Mouse (Mus musculus) liver, embryonic 15.5 days (tissue): ENCODE measurements around the gene Fgd5. TPM values are rescaled to one million over a fixed set of nuclear protein-coding genes. Genes with fewer than 3 reads are reported as not detected.

Source experiments
- ATAC-seq: fragments of 200-750 bp; cut with Nextera tagmentation; 2 replicates; pipeline ENCODE4 v1.8.0; 2017; ENCODE audit warnings: moderate number of reproducible peaks, mild to moderate bottlenecking, moderate library complexity; ENCODE audit not compliant: insufficient read depth
- H3K27ac ChIP-seq: fragments of 300-500 bp; sonication (generic); replicated peaks from 2 replicates; pipeline ENCODE4 v1.5.1; 2015; ENCODE audit warnings: mild to moderate bottlenecking, inconsistent platforms
- H3K27me3 ChIP-seq: fragments of 300-500 bp; sonication (generic); 2 replicates; pipeline ENCODE4 v1.6.1; 2015; ENCODE audit warnings: mild to moderate bottlenecking, inconsistent platforms
- H3K36me3 ChIP-seq: fragments of 300-500 bp; sonication (generic); replicated peaks from 2 replicates; pipeline ENCODE4 v1.6.1; 2015; ENCODE audit warnings: moderate library complexity, mild to moderate bottlenecking, inconsistent platforms
- H3K4me1 ChIP-seq: fragments of 300-500 bp; sonication (generic); replicated peaks from 2 replicates; pipeline ENCODE4 v1.6.1; 2015; ENCODE audit warnings: inconsistent platforms
- H3K4me2 ChIP-seq: fragments of 300-500 bp; sonication (generic); 2 replicates; pipeline ENCODE4 v1.6.1; 2015; ENCODE audit warnings: moderate library complexity, mild to moderate bottlenecking, inconsistent platforms
- H3K4me3 ChIP-seq: fragments of 300-500 bp; sonication (generic); replicated peaks from 2 replicates; pipeline ENCODE4 v1.5.1; 2015; ENCODE audit warnings: mild to moderate bottlenecking, inconsistent platforms
- H3K9ac ChIP-seq: fragments of 300-500 bp; sonication (generic); 2 replicates; pipeline ENCODE4 v1.6.1; 2015; ENCODE audit warnings: moderate library complexity, mild to moderate bottlenecking, inconsistent platforms
- H3K9me3 ChIP-seq: fragments of 300-500 bp; sonication (generic); replicated peaks from 2 replicates; pipeline ENCODE4 v1.6.1; 2016; ENCODE audit warnings: inconsistent platforms
- WGBS: fragments of 180-500 bp; shearing (Covaris S2); methylation state at CpG from one replicate; pipeline ENCODE4 v1.1.7; 2015; ENCODE audit warnings: mixed read lengths; ENCODE audit not compliant: insufficient replicate concordance; 5-methylcytosine and 5-hydroxymethylcytosine counted together
- polyA plus RNA-seq: library from polyadenylated mRNA; unstranded; fragments of >200 nt; fragmentation: Nextera tagmentation; extraction: Ambion mirVana; gene quantifications from 2 replicates; pipeline ENCODE4 v1.2.1, GENCODE M21; 2015

Gene Fgd5
- polyA plus RNA-seq, 1 experiment from 2014 or later: 2.0 TPM

DNA sequence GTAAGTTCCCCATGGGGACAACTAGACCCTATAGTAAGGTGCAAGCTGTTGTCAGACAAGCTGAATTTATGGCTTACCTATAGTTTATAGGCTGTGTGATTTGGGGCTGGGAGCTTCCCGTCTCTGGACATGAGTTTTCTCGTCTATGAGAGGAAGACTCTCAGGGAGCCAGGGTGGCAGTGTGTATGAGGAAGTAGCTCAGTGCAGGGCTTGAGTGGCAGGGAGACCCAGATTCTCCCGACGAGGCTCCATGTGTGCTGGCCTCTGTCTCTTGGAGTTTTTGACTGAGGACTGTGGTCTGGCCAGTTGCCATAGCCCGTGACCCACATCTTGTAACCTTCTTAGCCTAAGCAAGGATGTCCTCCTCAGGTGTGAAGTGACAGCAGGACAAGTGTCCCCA lies 33.7 kb downstream of the Fgd5 start:
- Histone ChIP-seq H3K9ac (no peak overlapping the region), H3K4me3 (no peak overlapping the region), H3K27ac (no peak overlapping the region), H3K4me2 (no peak overlapping the region), H3K36me3 (no peaks in the 10 kb centered on the region), H3K9me3 (no peaks in the 10 kb centered on the region), H3K4me1 (peaks cover 4% of the 10 kb centered on the region; the same call in 1 of the 2 replicates), H3K27me3 (no peaks in the 10 kb centered on the region)
- WGBS: 30% methylated on average over 5 of the region's 5 CpGs
- no peak for ATAC-seq

- Histone ChIP-seq H3K4me3 (no peak overlapping the region), H3K9ac (no peak overlapping the region), H3K9me3 (no peaks in the 10 kb centered on the region), H3K27ac (no peak overlapping the region), H3K4me2 (no peak overlapping the region), H3K4me1 (peaks cover 4% of the 10 kb centered on the region; the same call in 1 of the 2 replicates), H3K36me3 (no peaks in the 10 kb centered on the region), H3K27me3 (no peaks in the 10 kb centered on the region)
- no peak for ATAC-seq
- WGBS: 43% methylated on average over 6 of the region's 6 CpGs
These were observed 34.4 kb downstream of the Fgd5 start for GRCm38 (mm10) chr6:92013035-92013434.

GRCm38 (mm10) chr6:92013620-92014019 lies 34.9 kb downstream of the Fgd5 start:
- ATAC-seq: no peak
- Histone ChIP-seq H3K4me3 (no peak overlapping the region), H3K27ac (no peak overlapping the region), H3K9me3 (no peaks in the 10 kb centered on the region), H3K4me2 (no peak overlapping the region), H3K27me3 (no peaks in the 10 kb centered on the region), H3K36me3 (no peaks in the 10 kb centered on the region), H3K9ac (no peak overlapping the region), H3K4me1 (peaks cover 4% of the 10 kb centered on the region; the same call in 1 of the 2 replicates)
- 43% methylated on average over 3 of the region's 3 CpGs for WGBS

- Histone ChIP-seq H3K4me2 (no peak overlapping the region), H3K9me3 (no peaks in the 10 kb centered on the region), H3K36me3 (no peaks in the 10 kb centered on the region), H3K4me1 (peaks cover 4% of the 10 kb centered on the region; the same call in 1 of the 2 replicates), H3K4me3 (no peak overlapping the region), H3K27ac (no peak overlapping the region), H3K27me3 (no peaks in the 10 kb centered on the region), H3K9ac (no peak overlapping the region)
- 46% methylated on average over 7 of the region's 7 CpGs for WGBS
- ATAC-seq: no peak
These were observed 36.3 kb downstream of the Fgd5 start for GRCm38 (mm10) chr6:92014936-92015335.

DNA sequence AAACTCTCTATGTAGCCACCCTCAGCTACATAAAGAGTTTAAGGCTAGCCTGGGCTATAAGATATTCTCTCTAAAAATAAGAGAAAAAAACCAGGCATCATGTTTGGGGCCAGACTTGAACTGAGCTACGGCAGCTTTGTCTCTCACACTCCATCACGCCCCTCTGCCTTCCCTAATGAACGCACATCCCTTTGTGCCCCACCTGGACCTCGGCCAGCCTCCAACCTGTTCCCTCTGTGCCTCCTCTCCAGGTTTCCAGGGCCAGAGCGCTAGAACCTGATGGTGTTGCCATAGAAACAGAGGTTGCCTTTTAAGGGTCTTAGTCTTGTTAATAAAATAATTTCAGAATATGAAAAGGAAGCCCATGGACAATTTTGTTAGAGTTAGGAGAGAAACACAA lies 37.2 kb downstream of the Fgd5 start:
- no peak overlapping the region for H3K27ac ChIP-seq
- H3K9me3 ChIP-seq: no peaks in the 10 kb centered on the region
- H3K9ac ChIP-seq: no peak overlapping the region
- ATAC-seq: no peak
- H3K4me2 ChIP-seq: no peak overlapping the region
- H3K27me3 ChIP-seq: no peaks in the 10 kb centered on the region
- 68% methylated on average over 5 of the region's 5 CpGs for WGBS
- peaks cover 4% of the 10 kb centered on the region; the same call in 1 of the 2 replicates for H3K4me1 ChIP-seq
- no peaks in the 10 kb centered on the region for H3K36me3 ChIP-seq
- H3K4me3 ChIP-seq: no peak overlapping the region

DNA sequence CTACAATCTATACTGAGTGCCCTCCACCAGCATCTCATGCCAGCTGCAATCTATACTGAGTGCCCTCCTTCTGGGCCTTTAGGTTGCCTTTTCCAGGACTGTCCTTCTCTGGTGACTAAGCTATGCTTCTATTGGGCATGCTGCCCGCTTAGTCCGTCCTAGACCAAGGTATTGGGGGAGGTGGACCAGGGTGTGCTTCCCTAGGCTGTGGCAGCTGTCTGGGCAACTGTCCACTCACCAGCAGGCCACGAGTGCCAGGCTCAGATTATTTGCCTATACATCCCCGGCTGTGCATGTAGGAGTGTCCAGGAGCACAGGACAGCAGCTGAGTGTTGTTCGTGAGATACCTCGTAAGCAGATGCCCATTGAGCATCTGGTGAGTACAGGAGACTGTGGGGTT lies 38.1 kb downstream of the Fgd5 start:
- Histone ChIP-seq H3K4me1 (peaks cover 4% of the 10 kb centered on the region; the same call in 1 of the 2 replicates), H3K4me3 (no peak overlapping the region), H3K9me3 (no peaks in the 10 kb centered on the region), H3K36me3 (no peaks in the 10 kb centered on the region), H3K4me2 (no peak overlapping the region), H3K27me3 (no peaks in the 10 kb centered on the region), H3K9ac (no peak overlapping the region), H3K27ac (no peak overlapping the region)
- WGBS: 62% methylated on average over 6 of the region's 6 CpGs
- ATAC-seq: no peak

GRCm38 (mm10) chr6:92018421-92018820 lies 39.7 kb downstream of the Fgd5 start:
- H3K36me3 ChIP-seq: no peaks in the 10 kb centered on the region
- H3K27me3 ChIP-seq: no peaks in the 10 kb centered on the region
- no peak overlapping the region for H3K9ac ChIP-seq
- ATAC-seq: no peak
- H3K27ac ChIP-seq: no peak overlapping the region
- 15% methylated on average over 6 of the region's 6 CpGs for WGBS
- no peak overlapping the region for H3K4me3 ChIP-seq
- peaks cover 4% of the 10 kb centered on the region; the same call in 1 of the 2 replicates for H3K4me1 ChIP-seq
- H3K9me3 ChIP-seq: no peaks in the 10 kb centered on the region
- H3K4me2 ChIP-seq: no peak overlapping the region

GRCm38 (mm10) chr6:92021061-92021460 lies 42.4 kb downstream of the Fgd5 start:
- no peaks in the 10 kb centered on the region for H3K36me3 ChIP-seq
- H3K27me3 ChIP-seq: no peaks in the 10 kb centered on the region
- H3K4me2 ChIP-seq: no peak overlapping the region
- H3K9me3 ChIP-seq: no peaks in the 10 kb centered on the region
- no peak overlapping the region for H3K9ac ChIP-seq
- WGBS: 62% methylated on average over 9 of the region's 9 CpGs
- H3K4me3 ChIP-seq: no peak overlapping the region
- no peak overlapping the region for H3K27ac ChIP-seq
- no peak for ATAC-seq
- H3K4me1 ChIP-seq: 0 out of 2 replicates have a peak, but pooled peaks cover 4% of the 10 kb centered on the region

GRCm38 (mm10) chr6:92021506-92021905 lies 42.8 kb downstream of the Fgd5 start:
- Histone ChIP-seq H3K4me2 (no peak overlapping the region), H3K36me3 (no peaks in the 10 kb centered on the region), H3K4me3 (no peak overlapping the region), H3K4me1 (0 out of 2 replicates have a peak, but pooled peaks cover 4% of the 10 kb centered on the region), H3K9ac (no peak overlapping the region), H3K9me3 (no peaks in the 10 kb centered on the region), H3K27me3 (no peaks in the 10 kb centered on the region), H3K27ac (no peak overlapping the region)
- WGBS: 70% methylated on average over 6 of the region's 6 CpGs
- ATAC-seq: no peak

DNA sequence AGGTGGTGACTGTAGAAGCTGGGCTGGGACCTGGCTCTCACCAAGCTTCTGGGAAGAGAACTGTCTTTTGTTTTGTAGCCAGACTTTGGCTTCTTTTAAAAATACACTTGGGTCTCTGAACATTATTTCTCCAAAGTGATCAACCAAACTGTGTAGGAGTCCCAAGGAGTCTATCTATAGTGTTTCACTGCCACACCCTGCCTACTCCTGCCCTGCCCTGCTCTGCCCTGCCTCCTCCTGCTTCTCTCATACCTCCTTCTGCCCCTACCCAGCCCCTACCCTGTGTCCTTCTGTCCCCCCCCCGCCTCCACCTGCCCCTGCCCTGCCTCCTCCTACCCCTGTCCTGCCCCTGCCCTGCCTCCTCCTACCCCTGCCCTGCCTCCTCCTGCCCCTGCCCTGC lies 46.6 kb downstream of the Fgd5 start:
- WGBS: 63% methylated on average over 1 of the region's 1 CpGs
- H3K27ac ChIP-seq: no peak overlapping the region
- ATAC-seq: no peak
- H3K36me3 ChIP-seq: no peaks in the 10 kb centered on the region
- no peak overlapping the region for H3K9ac ChIP-seq
- H3K4me2 ChIP-seq: no peak overlapping the region
- 0 out of 2 replicates have a peak, but pooled peaks cover 7% of the 10 kb centered on the region for H3K4me1 ChIP-seq
- no peaks in the 10 kb centered on the region for H3K9me3 ChIP-seq
- H3K4me3 ChIP-seq: no peak overlapping the region
- H3K27me3 ChIP-seq: no peaks in the 10 kb centered on the region

DNA sequence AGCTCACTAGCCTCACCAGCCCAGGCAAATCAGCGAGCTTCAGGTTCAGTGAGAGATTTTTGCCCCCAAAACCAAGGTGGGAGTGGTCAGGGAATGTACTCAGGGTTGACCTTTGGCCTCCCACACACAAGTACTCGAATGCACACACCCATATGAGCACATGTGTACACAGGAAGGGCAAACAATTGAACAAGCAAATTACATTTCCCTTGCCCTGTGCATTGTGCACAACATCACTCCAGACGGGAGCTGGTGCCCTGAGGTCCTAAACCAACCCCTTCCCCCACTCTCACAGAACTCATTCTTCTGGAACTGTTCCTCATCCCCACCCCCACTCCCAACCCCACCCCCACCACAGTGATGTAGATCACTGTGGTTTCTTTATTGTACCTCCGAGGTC lies 48.7 kb downstream of the Fgd5 start:
- 50% methylated on average over 4 of the region's 4 CpGs for WGBS
- Histone ChIP-seq H3K9me3 (no peaks in the 10 kb centered on the region), H3K36me3 (no peaks in the 10 kb centered on the region), H3K27ac (no peak overlapping the region), H3K9ac (no peak overlapping the region), H3K4me3 (no peak overlapping the region), H3K4me2 (no peak overlapping the region), H3K27me3 (no peaks in the 10 kb centered on the region), H3K4me1 (0 out of 2 replicates have a peak, but pooled peaks cover 7% of the 10 kb centered on the region)
- no peak; the same call in 1 of the 2 replicates for ATAC-seq

DNA sequence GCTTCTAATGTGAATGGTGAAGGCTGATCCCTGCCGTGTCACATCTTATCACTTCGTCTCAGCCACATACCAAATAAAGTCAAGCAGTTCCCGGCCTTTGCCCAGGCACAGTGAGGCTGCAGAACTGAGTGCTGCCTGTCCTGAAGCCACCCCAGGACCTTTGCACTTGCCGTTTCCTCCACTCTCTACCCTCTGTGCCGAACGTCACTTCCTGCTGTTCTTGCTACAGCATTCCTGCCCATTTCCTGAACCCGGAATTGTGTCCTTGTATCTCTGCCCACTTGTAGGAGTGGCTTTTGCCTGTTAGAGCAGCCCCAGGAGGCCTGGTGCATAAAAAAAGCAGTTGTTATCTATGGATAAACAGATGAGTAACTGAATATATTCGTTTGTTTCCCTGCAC lies 52.0 kb downstream of the Fgd5 start:
- Histone ChIP-seq H3K4me1 (0 out of 2 replicates have a peak, but pooled peaks cover 3% of the 10 kb centered on the region), H3K27ac (no peak overlapping the region), H3K9me3 (no peaks in the 10 kb centered on the region), H3K4me3 (no peak overlapping the region), H3K4me2 (no peak overlapping the region), H3K9ac (no peak overlapping the region), H3K36me3 (no peaks in the 10 kb centered on the region), H3K27me3 (no peaks in the 10 kb centered on the region)
- 52% methylated on average over 8 of the region's 8 CpGs for WGBS
- no peak for ATAC-seq
